Mouse (Mus musculus): ENCODE results near the gene Hist1h3g.

GRCm38 (mm10) chr13:23551931-23552914 lies 17.0 kb downstream of the Hist1h3g start:
- no peak for TF ChIP-seq CTCF (IDR thresholded peaks at IDR 0.05; ENCODE audit: borderline replicate concordance, control insufficient read depth, extremely low read depth, insufficient read depth, low read length, poor library complexity)
- TF ChIP-seq POLR2A (IDR thresholded peaks at IDR 0.05; ENCODE audit: control insufficient read depth, extremely low read depth, insufficient read depth, low read length, poor library complexity) = no peak
